10 mouse cellular contexts compared by ENCODE assay signal in genomic region chr4:155696261-155697255, GRCm38 (mm10). TPM values are rescaled to one million over a fixed set of nuclear protein-coding genes. Genes with fewer than 3 reads are reported as not detected.
DNase-seq lines count a peak whose midpoint lies in the region; ATAC-seq lines count a peak whose summit lies in the region.
"Had no signal": no experiment of that assay in that cellular context is flagged by ENCODE, and none has a peak within 500 bp of the region (broad histone marks: within the 10 kb centered on the region; RNA-seq: fewer than 3 reads in every experiment).

No protein-coding gene starts in this region.

- no peaks in the 10 kb centered on the region for H3K36me3 ChIP-seq in forebrain, embryonic 13.5 days (ENCODE audit: poor library complexity, severe bottlenecking)
- no peaks in the 10 kb centered on the region for H3K36me3 ChIP-seq in forebrain, embryonic 10.5 days (replicated peaks)
- H3K36me3 ChIP-seq in hindbrain, embryonic 15.5 days, result no peaks in the 10 kb centered on the region

- peaks cover 18% of the 10 kb centered on the region for H3K27me3 ChIP-seq in forebrain, embryonic 13.5 days
- H3K27me3 ChIP-seq in forebrain, embryonic 10.5 days (ENCODE audit: poor library complexity, severe bottlenecking), result peaks cover 46% of the 10 kb centered on the region
- no peaks in the 10 kb centered on the region for H3K27me3 ChIP-seq in hindbrain, embryonic 15.5 days

- intact Hi-C loops in gastrocnemius, postnatal 14 days (cut with DNase I; ENCODE audit: low total_unique reads), result no loop called here

- H3K4me1 ChIP-seq in forebrain, embryonic 13.5 days, result peaks cover 23% of the 10 kb centered on the region
- peaks cover 23% of the 10 kb centered on the region for H3K4me1 ChIP-seq in forebrain, embryonic 10.5 days
- peaks cover 32% of the 10 kb centered on the region for H3K4me1 ChIP-seq in hindbrain, embryonic 15.5 days (replicated peaks)

- no peak for DNase-seq in forebrain, embryonic 10.5 days (ENCODE audit: extremely low spot score, low spot score)
- DNase-seq in 416B (ENCODE audit: low read depth), result peak; percentile 75
- peak; percentile 91 for DNase-seq in brain, adult 2 months (ENCODE audit: low read depth, low spot score)
- DNase-seq in thymus, postnatal 14 days, result no peak
- no peak for DNase-seq in gastrocnemius, postnatal 14 days
- DNase-seq in lung, postnatal 36 days, result no peak
- DNase-seq: B cell, adult 2 months had no signal

- H3K9me3 ChIP-seq in forebrain, embryonic 13.5 days (replicated peaks), result no peaks in the 10 kb centered on the region
- H3K9me3 ChIP-seq in forebrain, embryonic 10.5 days, result no peaks in the 10 kb centered on the region
- no peaks in the 10 kb centered on the region for H3K9me3 ChIP-seq in hindbrain, embryonic 15.5 days

- WGBS in forebrain, embryonic 13.5 days, result 76% methylated on average over 16 of the region's 16 CpGs
- WGBS in forebrain, embryonic 10.5 days, result 78% methylated on average over 16 of the region's 16 CpGs
- 79% methylated on average over 16 of the region's 16 CpGs for WGBS in hindbrain, embryonic 15.5 days

- H3K9ac ChIP-seq in forebrain, embryonic 13.5 days, result no peak overlapping the region
- peak overlapping the region; percentile 87; the same call in 1 of the 2 replicates for H3K9ac ChIP-seq in hindbrain, embryonic 15.5 days

- H3K4me3 ChIP-seq in forebrain, embryonic 13.5 days, result no peak overlapping the region
- no peak overlapping the region for H3K4me3 ChIP-seq in forebrain, embryonic 10.5 days
- H3K4me3 ChIP-seq in hindbrain, embryonic 15.5 days, result peak overlapping the region; percentile 79

- ATAC-seq in forebrain, embryonic 13.5 days, result no peak
- ATAC-seq in hindbrain, embryonic 15.5 days (ENCODE audit: low FRiP score, low read depth), result no peak
- ATAC-seq: inflammation-experienced regulatory T-cells, adult 6 months had no signal

- H3K4me2 ChIP-seq in forebrain, embryonic 13.5 days, result peak overlapping the region; percentile 12; the same call in 1 of the 2 replicates
- peak overlapping the region; percentile 96 for H3K4me2 ChIP-seq in hindbrain, embryonic 15.5 days

- H3K27ac ChIP-seq in forebrain, embryonic 13.5 days, result no peak overlapping the region
- H3K27ac ChIP-seq in forebrain, embryonic 10.5 days, result no peak overlapping the region
- no peak overlapping the region for H3K27ac ChIP-seq in hindbrain, embryonic 15.5 days (replicated peaks)

RNA-seq across cellular contexts. Expression of gene Fndc10, which starts 2.4 kb away (rescaled TPM):
- 1.9 and 2.3 TPM in 2 replicates for polyA plus RNA-seq in forebrain, embryonic 13.5 days (2015; fragmentation: Nextera tagmentation; extraction: Ambion mirVana)
- 0.64 and 0.67 TPM in 2 replicates for polyA plus RNA-seq in forebrain, embryonic 10.5 days (2016; fragmentation: Nextera tagmentation; extraction: Ambion mirVana)
- polyA plus RNA-seq in hindbrain, embryonic 15.5 days (2015; fragmentation: Nextera tagmentation; extraction: Ambion mirVana), result 17.2 and 20.6 TPM in 2 replicates
- total RNA-seq in gastrocnemius, postnatal 14 days (2021), result 1 to 10 TPM; 2.8 to 3.9 TPM

RNA-seq across cellular contexts. Expression of gene Ssu72, which starts 8.0 kb away (rescaled TPM):
- polyA plus RNA-seq in forebrain, embryonic 13.5 days (2015; fragmentation: Nextera tagmentation; extraction: Ambion mirVana), result 160 and 162 TPM in 2 replicates
- polyA plus RNA-seq in forebrain, embryonic 10.5 days (2016; fragmentation: Nextera tagmentation; extraction: Ambion mirVana), result 163 and 164 TPM in 2 replicates
- 160 and 166 TPM in 2 replicates for polyA plus RNA-seq in hindbrain, embryonic 15.5 days (2015; fragmentation: Nextera tagmentation; extraction: Ambion mirVana)
- 10 to 100 TPM; 42.6 TPM for total RNA-seq in gastrocnemius, postnatal 14 days (2021)

RNA-seq across cellular contexts. Expression of gene Mib2, which starts 27.6 kb away (rescaled TPM):
- polyA plus RNA-seq in forebrain, embryonic 13.5 days (2015; fragmentation: Nextera tagmentation; extraction: Ambion mirVana), result 29.8 and 35.2 TPM in 2 replicates
- 16.8 and 18.3 TPM in 2 replicates for polyA plus RNA-seq in forebrain, embryonic 10.5 days (2016; fragmentation: Nextera tagmentation; extraction: Ambion mirVana)
- 50.6 and 62.2 TPM in 2 replicates for polyA plus RNA-seq in hindbrain, embryonic 15.5 days (2015; fragmentation: Nextera tagmentation; extraction: Ambion mirVana)
- 10 to 100 TPM; 11.3 to 13.3 TPM for total RNA-seq in gastrocnemius, postnatal 14 days (2021)

RNA-seq across cellular contexts. Expression of gene Tmem240, which starts 38.0 kb away (rescaled TPM):
- 1.9 and 2.4 TPM in 2 replicates for polyA plus RNA-seq in forebrain, embryonic 13.5 days (2015; fragmentation: Nextera tagmentation; extraction: Ambion mirVana)
- 0.36 and 0.77 TPM in 2 replicates for polyA plus RNA-seq in forebrain, embryonic 10.5 days (2016; fragmentation: Nextera tagmentation; extraction: Ambion mirVana)
- polyA plus RNA-seq in hindbrain, embryonic 15.5 days (2015; fragmentation: Nextera tagmentation; extraction: Ambion mirVana), result 23.8 and 27.0 TPM in 2 replicates
- under 1 TPM; 0.57 to 0.66 TPM for total RNA-seq in gastrocnemius, postnatal 14 days (2021)

RNA-seq across cellular contexts. Expression of gene Mmp23, which starts 43.4 kb away (rescaled TPM):
- 1.6 and 2.1 TPM in 2 replicates for polyA plus RNA-seq in forebrain, embryonic 13.5 days (2015; fragmentation: Nextera tagmentation; extraction: Ambion mirVana)
- polyA plus RNA-seq in forebrain, embryonic 10.5 days (2016; fragmentation: Nextera tagmentation; extraction: Ambion mirVana), result 1.8 and 2.8 TPM in 2 replicates
- 4.7 and 6.5 TPM in 2 replicates for polyA plus RNA-seq in hindbrain, embryonic 15.5 days (2015; fragmentation: Nextera tagmentation; extraction: Ambion mirVana)
- total RNA-seq in gastrocnemius, postnatal 14 days (2021), result 10 to 100 TPM in 1 of 2 experiments, 1 to 10 TPM in 1; 8.0 to 11.4 TPM
- polyA plus RNA-seq: inflammation-experienced regulatory T-cells, adult 6 months had no signal

Comparison
In these comparisons a context has a peak if more than half of its experiments do, and no peak if none do; other contexts are left out.
1. DNase-seq: peak in 416B (single experiment) and brain, adult 2 months (single experiment); none in forebrain, embryonic 10.5 days (single experiment), thymus, postnatal 14 days (single experiment), gastrocnemius, postnatal 14 days (single experiment) and lung, postnatal 36 days (single experiment).